Comparison of ENCODE assay signal across 8 mouse cellular contexts in the genomic region with DNA sequence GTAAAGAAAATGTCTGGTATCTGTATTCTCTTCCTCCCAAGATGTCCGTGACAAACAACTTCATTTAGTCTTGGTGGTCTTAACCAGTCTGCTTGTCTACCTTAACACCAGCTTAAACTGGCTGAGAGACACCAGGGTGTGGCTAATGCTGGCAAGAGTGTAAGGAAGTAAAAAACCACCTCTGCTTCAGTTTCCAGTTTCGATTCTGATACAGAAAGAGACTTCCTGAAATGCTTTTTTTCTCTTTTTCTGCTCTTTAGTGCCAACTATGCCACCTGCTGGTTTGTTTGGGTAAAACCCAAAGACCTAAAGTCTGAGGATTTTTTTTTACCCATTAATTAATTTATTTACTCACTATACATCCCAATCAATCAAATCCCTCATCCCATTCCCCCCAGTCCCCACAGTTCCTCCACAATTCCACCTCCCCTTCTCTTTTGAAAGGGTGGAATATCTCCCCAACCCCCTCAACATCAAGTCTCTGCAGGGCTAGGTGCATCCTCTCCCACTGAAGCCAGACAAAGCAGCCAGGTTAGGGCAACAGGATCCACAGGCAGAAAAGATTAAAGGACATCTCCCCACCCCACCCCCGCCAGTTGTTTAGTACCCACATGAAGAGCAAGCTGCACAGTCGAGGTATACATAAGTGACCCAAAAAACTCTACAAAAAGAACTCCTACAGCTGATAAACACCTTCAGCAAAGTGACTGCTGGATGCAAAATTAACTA. TPM values are rescaled to one million over a fixed set of nuclear protein-coding genes. Genes with fewer than 3 reads are reported as not detected.
A peak's percentile ranks its signal among the peaks of the same experiment; 100 is the strongest.
DNase-seq lines count a peak whose midpoint lies in the region; ATAC-seq and TF ChIP-seq lines count a peak whose summit lies in the region.
"Not testable (repeated sequence)": the region's sequence is repeated elsewhere in the genome, so short reads cannot be mapped to it uniquely, and the experiment has no call there.

A gene (minus strand): TSS at position 233 of the 729 bp plus-strand sequence.

- DNase-seq in 416B (ENCODE audit: low read depth), result peak; percentile 93
- DNase-seq in adrenal gland, postnatal 14 days, result peak; percentile 87
- peak; percentile 63 for DNase-seq in limb, embryonic 14.5 days (ENCODE audit: low spot score)
- peak; percentile 51 for DNase-seq in midbrain, embryonic 14.5 days
- peak; percentile 68 to 86 for DNase-seq in spleen, postnatal 10 days (ENCODE audit: low spot score in 2 of 2)

- H3K27ac ChIP-seq in heart, embryonic 15.5 days; kidney, embryonic 16.5 days (ENCODE audit: low read length); limb, embryonic 14.5 days (replicated peaks; ENCODE audit: low read depth, low read length); midbrain, embryonic 14.5 days (replicated peaks; ENCODE audit: low read depth, low read length): not testable (repeated sequence)

- ATAC-seq in erythroblast, adult 5-6 weeks (replicated peaks; ENCODE audit: low FRiP score, poor library complexity, severe bottlenecking), result peak; percentile 77
- 0 out of 2 replicates have a peak, but pooled peaks have one; percentile 43 for ATAC-seq in heart, embryonic 15.5 days (replicated peaks; ENCODE audit: insufficient number of reproducible peaks, insufficient read depth, low FRiP score, low read depth)
- ATAC-seq in kidney, embryonic 16.5 days (ENCODE audit: low FRiP score, low TSS enrichment), result peak; percentile 77; the same call in 1 of the 2 replicates
- not testable (repeated sequence) for ATAC-seq in limb, embryonic 14.5 days (ENCODE audit: low FRiP score, low read depth); midbrain, embryonic 14.5 days (ENCODE audit: low FRiP score, low TSS enrichment)

- not testable (repeated sequence) for H3K27me3 ChIP-seq in heart, embryonic 15.5 days; kidney, embryonic 16.5 days (ENCODE audit: insufficient read depth, low read length); limb, embryonic 14.5 days (ENCODE audit: control insufficient read depth, insufficient read depth, low read length); midbrain, embryonic 14.5 days (ENCODE audit: control insufficient read depth, insufficient read depth, low read length)

- H3K4me3 ChIP-seq in heart, embryonic 15.5 days, result peak within 1 kb of the TSS; percentile 39
- H3K4me3 ChIP-seq in kidney, embryonic 16.5 days (ENCODE audit: low read length), result peak within 1 kb of the TSS; percentile 38
- H3K4me3 ChIP-seq in limb, embryonic 14.5 days (replicated peaks; ENCODE audit: low read length); midbrain, embryonic 14.5 days (replicated peaks; ENCODE audit: low read depth, low read length): not testable (repeated sequence)

- H3K9me3 ChIP-seq in heart, embryonic 15.5 days (replicated peaks); kidney, embryonic 16.5 days (ENCODE audit: low read length); limb, embryonic 14.5 days (ENCODE audit: control insufficient read depth, low read length); midbrain, embryonic 14.5 days (ENCODE audit: control insufficient read depth, low read length): not testable (repeated sequence)

- peak within 1 kb of the TSS; percentile 36; the same call in 1 of the 2 replicates for H3K4me2 ChIP-seq in heart, embryonic 15.5 days
- H3K4me2 ChIP-seq in kidney, embryonic 16.5 days (replicated peaks; ENCODE audit: low read depth, low read length), result peak within 1 kb of the TSS; percentile 34
- H3K4me2 ChIP-seq in limb, embryonic 14.5 days (replicated peaks; ENCODE audit: low read depth, low read length, severe bottlenecking), result 0 out of 2 replicates have a peak within 1 kb of the TSS, but pooled peaks have one; percentile 18
- not testable (repeated sequence) for H3K4me2 ChIP-seq in midbrain, embryonic 14.5 days (ENCODE audit: low read length)

- H3K4me1 ChIP-seq in heart, embryonic 15.5 days (replicated peaks); kidney, embryonic 16.5 days (ENCODE audit: insufficient read depth, low read length); limb, embryonic 14.5 days (ENCODE audit: control insufficient read depth, insufficient read depth, low read length); midbrain, embryonic 14.5 days (ENCODE audit: control insufficient read depth, insufficient read depth, low read length): not testable (repeated sequence)

- H3K36me3 ChIP-seq in heart, embryonic 15.5 days; kidney, embryonic 16.5 days (ENCODE audit: insufficient read depth, low read length); limb, embryonic 14.5 days (ENCODE audit: control insufficient read depth, insufficient read depth, low read length); midbrain, embryonic 14.5 days (ENCODE audit: control insufficient read depth, insufficient read depth, low read length): not testable (repeated sequence)

- 29% methylated on average over 4 of the region's 4 CpGs for WGBS in heart, embryonic 15.5 days
- 33% methylated on average over 4 of the region's 4 CpGs for WGBS in kidney, embryonic 16.5 days
- WGBS in limb, embryonic 14.5 days, result 38% methylated on average over 4 of the region's 4 CpGs
- 53% methylated on average over 4 of the region's 4 CpGs for WGBS in midbrain, embryonic 14.5 days

- TF ChIP-seq POLR2A in limb, embryonic 14.5 days (IDR thresholded peaks at IDR 0.05; ENCODE audit: borderline replicate concordance, extremely low read depth, insufficient read depth, insufficient read length), result not testable (repeated sequence)

- not testable (repeated sequence) for H3K9ac ChIP-seq in heart, embryonic 15.5 days; limb, embryonic 14.5 days (ENCODE audit: low read depth, low read length, severe bottlenecking); midbrain, embryonic 14.5 days (replicated peaks; ENCODE audit: low read length)
- 0 out of 2 replicates have a peak within 1 kb of the TSS, but pooled peaks have one; percentile 54 for H3K9ac ChIP-seq in kidney, embryonic 16.5 days (replicated peaks; ENCODE audit: low read length)

RNA-seq across cellular contexts. Expression of the gene that starts here (rescaled TPM):
- 11.3 and 15.7 TPM in 2 replicates for total RNA-seq in adrenal gland, postnatal 14 days (2021)
- total RNA-seq in erythroblast, adult 5-6 weeks (2015; ENCODE audit: low replicate concordance), result 25.1 and 38.0 TPM in 2 replicates
- total RNA-seq in erythroblast, adult 5-6 weeks (2017; ENCODE audit: low replicate concordance), result 27.3 and 42.0 TPM in 2 replicates
- polyA plus RNA-seq in heart, embryonic 15.5 days (2015; fragmentation: Nextera tagmentation; extraction: Ambion mirVana), result 2.6 and 3.0 TPM in 2 replicates
- polyA plus RNA-seq in kidney, embryonic 16.5 days (2015; fragmentation: Nextera tagmentation; extraction: Ambion mirVana), result 10.8 and 12.1 TPM in 2 replicates
- 1.00 and 1.2 TPM in 2 replicates for polyA plus RNA-seq in limb, embryonic 14.5 days (2012; rRNA removed)
- polyA plus RNA-seq in limb, embryonic 14.5 days (2014; fragmentation: Nextera tagmentation; extraction: Ambion mirVana), result 2.6 and 3.0 TPM in 2 replicates
- 1.2 and 2.4 TPM in 2 replicates for polyA plus RNA-seq in midbrain, embryonic 14.5 days (2014; fragmentation: Nextera tagmentation; extraction: Ambion mirVana)
